Mouse (Mus musculus): ENCODE data around the gene St8sia2.
A peak's percentile ranks its signal among the peaks of the same experiment; 100 is the strongest.

Gene St8sia2

DNA sequence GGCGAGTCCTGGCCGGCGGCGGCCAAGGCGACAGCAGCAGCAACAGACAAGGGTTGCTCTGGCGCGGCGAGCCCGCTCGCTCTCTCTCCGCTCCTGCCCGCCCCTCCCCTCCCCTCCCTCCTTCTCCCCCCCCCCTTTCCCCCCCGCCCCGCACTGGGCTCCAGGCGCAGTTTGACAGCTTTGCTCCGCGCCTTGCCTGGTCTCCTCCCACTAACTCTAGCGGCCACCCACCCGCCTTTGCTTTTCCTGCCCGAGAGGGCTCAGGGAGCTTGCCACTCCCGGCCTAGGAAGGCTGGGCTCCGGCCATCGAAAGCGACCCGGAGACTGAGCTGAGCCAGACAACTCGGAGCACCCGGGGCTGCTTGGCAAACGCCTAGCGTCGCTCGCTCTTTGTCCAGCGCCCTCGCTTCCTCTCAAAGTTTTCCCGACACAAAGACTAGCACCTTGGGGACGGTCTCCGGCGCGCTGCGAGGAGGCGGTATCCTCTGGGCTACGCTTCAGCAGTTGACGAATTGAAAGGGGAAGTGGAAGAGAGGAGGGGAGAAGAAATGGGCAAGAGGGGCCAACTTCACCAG, at the start of gene St8sia2:
Gene St8sia2 (minus strand): TSS at position 90 of the 575 bp plus-strand sequence.
- peak; percentile 92 for DNase-seq

GRCm38 (mm10) chr7:74061076-74061475, 47.6 kb upstream of the St8sia2 start:
- no peak for DNase-seq

DNA sequence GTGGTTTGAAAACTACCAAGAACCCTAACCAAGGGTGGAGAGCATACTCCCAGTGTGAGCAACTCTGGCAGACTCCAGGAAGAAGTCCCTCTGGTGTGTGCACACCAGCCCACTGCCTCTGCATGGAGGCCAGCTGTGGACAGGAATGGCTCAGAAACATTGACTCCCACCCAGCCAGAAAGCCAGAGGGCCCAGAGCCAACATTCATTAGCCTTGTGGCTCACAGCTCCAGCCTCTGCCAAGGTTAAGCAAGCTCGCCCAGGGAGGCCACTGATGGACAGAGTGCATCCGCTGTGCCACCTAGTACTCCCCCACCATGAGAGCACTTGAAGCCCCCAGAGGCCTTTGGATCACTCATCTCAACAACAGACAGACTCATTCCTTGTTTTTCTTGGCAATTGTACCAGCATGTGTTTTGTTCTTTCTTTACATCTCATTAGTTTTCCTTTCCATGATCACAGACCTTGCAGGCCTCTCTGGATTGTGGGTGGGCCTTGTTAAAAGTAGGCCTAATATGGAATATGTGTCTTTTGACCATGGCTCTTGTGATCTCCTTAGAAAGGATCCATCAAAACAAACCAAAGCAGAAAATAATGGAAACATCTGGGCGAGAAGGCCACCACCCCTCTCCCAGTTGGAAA, 46.9 kb upstream of the St8sia2 start:
- DNase-seq: no peak

DNA sequence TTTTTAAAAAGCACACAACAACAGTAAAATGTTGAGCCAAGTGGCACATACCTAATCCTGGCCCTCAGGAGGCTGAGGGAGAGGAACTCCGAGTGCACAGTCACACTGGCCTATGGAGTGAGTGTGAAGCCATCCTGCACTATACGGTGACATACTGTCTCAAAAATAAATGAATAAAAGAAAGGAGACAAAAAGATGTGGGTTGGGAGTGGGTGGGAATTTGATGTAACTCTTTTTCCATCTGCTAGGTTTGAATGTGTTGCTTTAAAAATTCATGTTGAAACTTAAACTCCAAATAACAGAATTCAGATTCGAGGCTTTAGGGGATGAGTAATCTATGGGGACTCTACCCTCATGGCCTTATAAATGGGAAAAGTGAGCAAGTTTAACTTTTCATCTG, 46.2 kb upstream of the St8sia2 start:
- DNase-seq: no peak

DNA sequence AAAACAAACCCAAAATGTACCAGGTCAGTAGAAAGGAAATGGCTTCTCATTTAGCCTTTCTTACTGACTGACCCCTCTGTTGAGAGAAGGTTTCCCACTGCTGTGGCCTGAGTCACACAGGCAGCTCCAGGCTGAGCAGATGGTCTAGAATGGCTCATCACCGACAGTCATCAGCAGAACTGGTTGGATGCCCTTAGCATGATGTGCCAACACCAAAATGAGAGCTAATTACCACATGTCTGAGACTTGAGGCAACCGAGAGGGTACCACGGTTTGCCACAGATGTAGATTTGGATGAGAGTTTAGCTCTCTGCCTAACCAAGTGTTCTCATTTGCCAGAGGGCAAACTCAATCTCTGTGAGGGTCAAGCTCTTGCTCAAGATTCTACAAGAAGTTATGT, 42.3 kb upstream of the St8sia2 start:
- no peak for DNase-seq

DNA sequence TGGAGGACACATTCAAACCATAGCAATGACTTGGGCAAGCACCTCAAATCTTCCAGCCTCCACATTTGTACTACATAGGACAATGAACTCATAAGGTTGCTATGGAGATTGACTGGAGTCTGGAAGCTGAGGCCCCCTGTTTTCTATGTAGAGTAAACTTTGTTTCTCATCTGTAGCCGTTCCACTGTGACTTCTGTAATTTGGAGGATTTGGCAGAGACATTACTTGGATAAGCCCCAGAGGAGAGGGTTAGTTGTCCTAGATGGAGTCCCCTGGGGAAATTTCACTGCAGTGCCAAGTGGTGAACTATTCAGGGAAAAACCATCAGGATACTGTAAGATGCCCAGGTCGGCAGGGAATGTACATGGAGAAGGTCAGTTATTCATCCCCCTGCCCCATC, 34.1 kb upstream of the St8sia2 start:
- no peak for DNase-seq

DNA sequence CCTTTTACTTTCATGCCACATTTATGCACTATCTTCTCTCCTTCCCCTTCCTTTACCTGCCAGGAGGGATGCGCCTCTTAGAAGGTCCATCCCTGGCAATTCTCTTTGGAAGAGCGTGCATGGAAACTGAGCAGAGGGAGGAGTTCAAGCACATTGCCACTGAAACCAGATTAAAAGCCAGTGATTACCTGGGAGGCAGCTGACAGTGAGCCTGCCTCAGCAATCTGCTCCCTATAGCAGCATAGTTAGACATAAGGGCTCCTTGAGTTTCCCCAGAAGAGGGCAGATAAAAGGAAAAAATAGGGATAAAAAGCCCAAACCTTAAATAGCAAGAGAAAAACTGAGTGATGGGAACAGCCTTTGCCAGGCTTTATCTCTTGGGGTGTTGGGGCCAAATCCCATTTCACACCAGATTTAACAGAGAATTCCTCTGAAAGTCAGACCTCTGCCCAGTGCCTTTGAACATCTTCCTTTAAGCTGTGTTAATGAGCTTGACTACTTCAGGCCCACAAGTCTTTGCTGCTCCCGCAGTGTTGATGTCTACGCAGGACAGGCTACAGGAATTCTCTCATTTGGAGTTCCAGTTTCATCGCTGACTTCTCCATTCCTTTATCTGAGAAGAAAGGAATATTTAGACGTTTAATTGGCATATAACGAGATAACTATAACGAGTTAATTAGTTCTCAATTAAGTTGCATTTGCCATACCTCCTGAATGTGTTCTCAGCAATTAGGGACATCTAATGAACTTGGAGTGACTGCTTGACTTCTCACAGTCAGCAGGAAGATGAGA, 31.9 kb upstream of the St8sia2 start:
- peak; percentile 50 for DNase-seq

- no peak for DNase-seq
Measured at GRCm38 (mm10) chr7:74043562-74044138, 30.2 kb upstream of the St8sia2 start.

GRCm38 (mm10) chr7:74025007-74025406, 11.5 kb upstream of the St8sia2 start:
- peak; percentile 87 for DNase-seq

DNA sequence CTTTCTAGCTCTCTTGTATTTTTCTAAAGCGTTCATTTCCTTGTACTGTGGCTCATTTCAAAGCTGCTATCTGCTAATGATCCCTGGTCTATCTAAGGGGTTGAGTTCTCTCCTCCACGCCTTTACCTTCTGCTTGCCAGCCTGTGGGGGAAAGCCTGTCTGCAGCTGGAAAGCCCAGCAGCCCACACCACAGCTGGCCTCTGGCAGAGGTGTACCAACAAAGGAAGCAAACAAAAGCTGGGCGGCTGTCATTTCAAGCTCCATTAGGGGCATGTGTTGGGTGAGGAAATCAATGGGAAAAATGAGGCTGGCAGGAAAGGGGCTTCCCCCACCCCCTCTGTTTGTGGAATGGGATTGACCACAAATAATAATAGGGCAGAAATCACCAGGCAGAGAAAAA, 10.7 kb upstream of the St8sia2 start:
- DNase-seq: no peak

GRCm38 (mm10) chr7:74022571-74022970, 9.1 kb upstream of the St8sia2 start:
- DNase-seq: no peak

DNA sequence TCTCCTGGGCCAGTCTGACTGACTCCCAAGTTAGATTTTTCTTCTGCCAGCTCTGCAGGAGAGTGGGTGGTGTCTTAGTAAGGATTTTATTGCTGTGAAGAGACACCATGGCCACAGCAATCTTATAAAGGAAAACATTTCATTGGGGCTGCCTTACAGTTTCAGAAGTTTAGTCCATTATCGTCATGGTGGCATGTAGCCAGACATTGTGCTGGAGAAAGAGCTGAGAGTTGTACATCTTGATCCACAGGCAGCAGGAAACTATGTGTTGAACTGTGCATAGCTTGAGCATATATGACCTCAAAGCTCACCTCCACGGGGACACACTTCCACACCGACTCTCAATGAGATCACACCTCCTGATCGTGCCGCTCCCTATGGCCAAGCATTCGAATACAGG, 8.3 kb upstream of the St8sia2 start:
- DNase-seq: no peak

GRCm38 (mm10) chr7:74016613-74017012, 3.1 kb upstream of the St8sia2 start:
- DNase-seq: no peak

DNA sequence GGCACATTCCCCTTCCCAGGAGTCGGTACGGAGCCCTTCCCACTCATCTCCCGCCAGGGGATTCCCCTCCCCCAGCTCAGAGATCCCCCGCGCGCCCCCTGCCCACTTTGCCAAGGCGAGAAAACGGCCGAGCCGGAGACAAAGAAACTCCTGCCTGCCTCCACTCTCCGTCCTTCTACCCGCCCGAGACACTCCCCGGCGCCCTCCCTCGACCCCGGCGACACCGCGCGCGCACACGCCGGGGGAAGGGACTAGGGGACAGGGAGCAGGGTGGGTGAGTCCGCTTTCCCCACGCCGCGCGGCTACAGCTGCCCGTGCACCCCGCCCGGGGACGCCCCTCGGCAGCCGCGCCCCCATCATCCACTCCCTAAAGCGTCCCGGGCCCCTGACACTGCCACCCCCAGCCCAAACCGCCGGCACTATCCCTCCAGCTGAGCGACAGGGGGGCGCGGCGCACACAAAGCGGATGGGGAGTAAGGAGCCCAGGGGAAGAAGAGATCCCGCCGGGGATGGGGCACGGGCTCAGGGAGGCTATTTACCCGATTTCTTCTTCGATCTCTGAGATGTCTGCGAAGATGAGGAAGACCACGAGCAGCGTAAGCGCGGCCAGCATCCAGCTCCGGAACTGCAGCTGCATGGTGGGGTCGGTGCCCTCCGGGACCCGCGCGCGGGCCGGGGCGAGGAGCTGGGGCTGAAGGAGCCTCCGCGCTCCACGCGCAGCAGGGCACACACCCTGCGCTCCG, 461 bp downstream of the St8sia2 start:
- DNase-seq: peak; percentile 77

- DNase-seq: no peak
Measured at GRCm38 (mm10) chr7:74011976-74012857, 1.3 kb downstream of the St8sia2 start.

DNA sequence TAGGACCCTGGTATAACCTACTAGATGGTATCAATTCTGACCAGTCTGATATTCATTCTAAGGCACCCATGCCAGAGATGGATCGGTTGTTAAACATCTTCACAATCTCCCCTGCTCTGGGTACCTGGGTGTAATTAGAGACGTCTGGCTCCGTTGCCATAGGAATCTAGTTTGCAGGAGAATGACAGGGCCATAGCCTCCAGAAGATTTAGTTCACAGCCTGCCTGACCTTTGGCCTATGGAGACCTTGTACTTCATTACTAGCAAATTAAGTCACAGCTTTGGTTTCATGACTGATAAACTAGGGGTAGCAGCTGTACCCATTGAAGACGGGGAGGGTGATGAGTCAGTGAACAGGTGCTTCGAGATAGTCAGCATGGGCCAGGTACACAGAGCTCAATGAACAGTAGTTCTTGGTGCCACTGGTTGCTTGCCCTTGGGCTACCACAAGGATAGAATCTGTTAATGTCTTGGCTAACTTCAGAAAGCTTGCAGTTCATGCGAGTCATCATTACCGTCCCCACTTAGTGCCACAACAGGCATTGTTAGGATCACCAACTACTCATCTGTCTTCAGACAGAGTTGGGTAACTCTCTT, 4.4 kb downstream of the St8sia2 start:
- no peak for DNase-seq

DNA sequence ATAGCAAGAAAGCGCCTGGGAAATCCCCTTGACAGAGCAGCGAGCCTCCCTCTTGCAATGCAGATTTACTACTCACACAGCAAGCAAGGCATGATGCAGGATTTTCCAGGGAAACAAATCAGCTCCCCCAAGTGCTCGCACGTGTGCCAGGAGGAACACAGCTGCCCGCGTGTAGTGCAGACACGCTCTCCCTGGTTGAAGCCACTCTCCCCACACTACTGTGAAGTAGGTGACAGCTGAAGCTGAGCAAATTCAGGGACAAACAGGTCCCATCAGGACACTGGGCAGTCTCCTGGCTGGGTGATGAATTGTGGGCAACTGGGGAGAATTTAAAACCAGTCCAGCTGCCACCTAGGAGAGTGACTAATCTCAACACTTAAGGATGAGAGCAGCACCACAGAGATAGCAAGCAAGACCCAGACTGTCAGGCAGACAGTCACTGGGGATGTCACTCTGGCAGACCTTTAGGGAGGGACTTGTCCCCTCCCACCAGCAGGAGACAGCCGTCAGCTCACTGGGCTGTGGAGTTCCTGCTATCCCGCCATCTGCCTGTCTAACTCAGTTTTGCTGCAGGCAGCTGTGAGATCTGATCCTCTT, 6.6 kb downstream of the St8sia2 start:
- DNase-seq: peak; percentile 82

GRCm38 (mm10) chr7:74006364-74006763, 7.1 kb downstream of the St8sia2 start:
- DNase-seq: no peak

GRCm38 (mm10) chr7:74000743-74001510, 12.6 kb downstream of the St8sia2 start:
- no peak for DNase-seq

GRCm38 (mm10) chr7:73989366-73989765, 24.1 kb downstream of the St8sia2 start:
- no peak for DNase-seq

Data from retina, postnatal 1 day (tissue).